19 mouse cellular contexts compared by ENCODE assay signal in the genomic region with DNA sequence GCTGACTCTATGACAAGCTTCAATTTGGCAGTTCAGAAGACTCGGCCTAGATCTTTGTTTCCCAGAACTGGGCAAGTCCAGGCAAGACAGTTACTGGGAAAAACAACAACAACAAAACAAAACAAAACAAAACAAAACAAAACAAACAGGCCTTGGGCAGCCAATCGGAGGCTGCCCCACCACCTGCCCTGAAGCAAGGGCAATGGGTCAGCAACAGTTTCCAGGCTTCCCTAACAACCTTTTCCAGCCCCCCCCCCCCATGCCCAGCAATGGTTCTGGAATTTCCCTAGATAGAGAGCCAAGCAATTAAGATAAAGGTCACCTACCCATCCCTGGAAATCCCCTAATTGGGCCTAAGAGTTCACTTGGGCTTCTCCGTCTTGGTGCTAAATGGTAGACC.
"Had no signal": no experiment of that assay in that cellular context is flagged by ENCODE, and none has a peak within 500 bp of the region (broad histone marks: within the 10 kb centered on the region; RNA-seq: fewer than 3 reads in every experiment).

No protein-coding gene starts in this region.

- DNase-seq: liver, postnatal 0 days; lung, adult 2 months; lung, postnatal 14 days; lung, postnatal 4 days; midbrain, embryonic 14.5 days; right cerebral cortex, postnatal 14 days; thymus, adult 2 months; thymus, postnatal 25 days; thymus, postnatal 4 days had no signal

- H3K27me3 ChIP-seq: lung, embryonic 15.5 days; midbrain, embryonic 12.5 days; neural tube, embryonic 13.5 days; neural tube, embryonic 15.5 days; stomach, embryonic 15.5 days had no signal

- H3K9me3 ChIP-seq: lung, embryonic 15.5 days; midbrain, embryonic 10.5 days; neural tube, embryonic 15.5 days; stomach, embryonic 15.5 days had no signal

- H3K27ac ChIP-seq: lung, embryonic 15.5 days; midbrain, embryonic 10.5 days; midbrain, embryonic 12.5 days; neural tube, embryonic 13.5 days; neural tube, embryonic 15.5 days; stomach, embryonic 15.5 days; stomach, postnatal 0 days had no signal

- H3K4me1 ChIP-seq: lung, embryonic 15.5 days; midbrain, embryonic 10.5 days; midbrain, embryonic 12.5 days; neural tube, embryonic 13.5 days; neural tube, embryonic 15.5 days; stomach, embryonic 15.5 days had no signal

- H3K9ac ChIP-seq: liver, postnatal 0 days; lung, embryonic 15.5 days; midbrain, embryonic 12.5 days; neural tube, embryonic 13.5 days; neural tube, embryonic 15.5 days; stomach, embryonic 15.5 days had no signal

- H3K36me3 ChIP-seq: lung, embryonic 15.5 days; midbrain, embryonic 10.5 days; midbrain, embryonic 12.5 days; neural tube, embryonic 13.5 days; neural tube, embryonic 15.5 days; stomach, embryonic 15.5 days had no signal

- ATAC-seq: liver, postnatal 0 days; lung, postnatal 0 days; midbrain, embryonic 16.5 days had no signal

- H3K4me3 ChIP-seq: lung, embryonic 15.5 days; midbrain, embryonic 10.5 days; midbrain, embryonic 12.5 days; myocyte; neural tube, embryonic 13.5 days; neural tube, embryonic 15.5 days; stomach, embryonic 15.5 days had no signal
